Mouse (Mus musculus): ENCODE measurements around the gene Tbl1x. TPM values are rescaled to one million over a fixed set of nuclear protein-coding genes. Genes with fewer than 3 reads are reported as not detected.

Tbl1x gene
- total and polyA plus RNA-seq, 3 experiments = 22.0 to 65.2 (median 27.0) TPM

GRCm38 (mm10) chrX:77509149-77509548, 1.7 kb upstream of the Tbl1x start:
- no peaks in the 10 kb centered on the region for H3K9me3 ChIP-seq (replicated peaks; ENCODE audit: low read length)
- H3K79me2 ChIP-seq (replicated peaks; ENCODE audit: control insufficient read depth, extremely low read depth, insufficient read depth, poor library complexity, severe bottlenecking) = peaks cover 23% of the 10 kb centered on the region
- H3K27ac ChIP-seq (ENCODE audit: insufficient read depth, low read depth) = peak overlapping the region; percentile 89
- H3K4me3 ChIP-seq (replicated peaks in 1 of 3; ENCODE audit: low read depth in 2 of 3, low read length in 2 of 3, poor library complexity in 1 of 3) = peak overlapping the region; percentile 36 to 64 (median 42)
- TF ChIP-seq USF2 (conservative IDR thresholded peaks at IDR 0.05; ENCODE audit: low read depth, low read length) (no peak), ZC3H11A (IDR thresholded peaks at IDR 0.05; ENCODE audit: low read depth, low read length) (no peak), ZMIZ1 (IDR thresholded peaks at IDR 0.05; ENCODE audit: low read depth, low read length) (no peak), MXI1 (IDR thresholded peaks at IDR 0.05; ENCODE audit: low read depth, low read length) (peak; percentile 99), CHD2 (IDR thresholded peaks at IDR 0.05; ENCODE audit: low read length) (peak; percentile 94), EP300 (IDR thresholded peaks at IDR 0.05; ENCODE audit: low read length) (peak; percentile 52; the same call in 1 of the 2 replicates), GABPA (IDR thresholded peaks at IDR 0.05; ENCODE audit: insufficient replicate concordance, low read depth, low read length) (no peak), POLR2AphosphoS2 (IDR thresholded peaks at IDR 0.05; ENCODE audit: low read depth, low read length) (no peak), JUN (IDR thresholded peaks at IDR 0.05; ENCODE audit: insufficient read depth, low read depth, low read length) (peak; percentile 63), MAZ (IDR thresholded peaks at IDR 0.05; ENCODE audit: low read depth, low read length) (peak; percentile 54; the same call in 1 of the 2 replicates), CHD1 (IDR thresholded peaks at IDR 0.05; ENCODE audit: low read depth, low read length) (no peak), KAT2A (IDR thresholded peaks at IDR 0.05; ENCODE audit: insufficient replicate concordance, low read length) (no peak), ZNF384 (IDR thresholded peaks at IDR 0.05; ENCODE audit: low read depth, low read length) (no peak), HCFC1 (IDR thresholded peaks at IDR 0.05; ENCODE audit: low read depth, low read length) (peak; percentile 54), MYC (IDR thresholded peaks at IDR 0.05; ENCODE audit: low read depth, low read length) (peak; percentile 99), TCF12 (IDR thresholded peaks at IDR 0.05; ENCODE audit: low read depth, low read length) (peak; percentile 61), BHLHE40 (IDR thresholded peaks at IDR 0.05; ENCODE audit: low read depth, low read length) (peak; percentile 99), UBTF (IDR thresholded peaks at IDR 0.05; ENCODE audit: low read depth, low read length) (no peak), USF1 (IDR thresholded peaks at IDR 0.05; ENCODE audit: low read depth, low read length) (no peak), TBP (conservative IDR thresholded peaks at IDR 0.05; ENCODE audit: low read depth, low read length) (no peak; the same call in 1 of the 2 replicates), MEF2A (IDR thresholded peaks at IDR 0.05; ENCODE audit: borderline replicate concordance, low read depth, low read length) (peak; percentile 77), ZKSCAN1 (IDR thresholded peaks at IDR 0.05; ENCODE audit: borderline replicate concordance, low read depth, low read length) (peak; percentile 71; the same call in 1 of the 2 replicates), NELFE (IDR thresholded peaks at IDR 0.05; ENCODE audit: low read depth, low read length) (no peak; the same call in 1 of the 2 replicates), SMC3 (IDR thresholded peaks at IDR 0.05; ENCODE audit: low read depth, low read length) (no peak; the same call in none of the 2 replicates), NRF1 (IDR thresholded peaks at IDR 0.05; ENCODE audit: low read depth, low read length) (peak; percentile 34; the same call in 1 of the 2 replicates), CTCF (conservative IDR thresholded peaks at IDR 0.05 in 1 of 2, IDR thresholded peaks at IDR 0.05 in 1 of 2; ENCODE audit: low read depth in 2 of 2, low read length in 2 of 2) (no peak), ELF1 (IDR thresholded peaks at IDR 0.05; ENCODE audit: low read depth, low read length) (no peak), MAX (IDR thresholded peaks at IDR 0.05; ENCODE audit: low read length) (peak; percentile 97), SIN3A (IDR thresholded peaks at IDR 0.05; ENCODE audit: low read length) (peak; percentile 91), JUND (conservative IDR thresholded peaks at IDR 0.05; ENCODE audit: low read depth, low read length) (peak; percentile 7; the same call in 1 of the 2 replicates), RAD21 (IDR thresholded peaks at IDR 0.05; ENCODE audit: low read depth, low read length) (no peak; the same call in 1 of the 2 replicates), IRF4 (IDR thresholded peaks at IDR 0.05; ENCODE audit: low read depth, low read length) (peak; percentile 64; the same call in 1 of the 2 replicates), MAFK (IDR thresholded peaks at IDR 0.05; ENCODE audit: insufficient replicate concordance, low read length) (0 out of 2 replicates have a peak, but pooled peaks have one; percentile 15), PAX5 (IDR thresholded peaks at IDR 0.05; ENCODE audit: low read length) (no peak), RCOR1 (conservative IDR thresholded peaks at IDR 0.05; ENCODE audit: low read depth, low read length) (no peak), POLR2A (IDR thresholded peaks at IDR 0.05; ENCODE audit: low read depth, low read length) (no peak; the same call in 1 of the 2 replicates), ETS1 (conservative IDR thresholded peaks at IDR 0.05; ENCODE audit: low read depth, low read length) (peak; percentile 92), E2F4 (IDR thresholded peaks at IDR 0.05; ENCODE audit: insufficient replicate concordance, low read depth, low read length) (no peak)
- H3K9ac ChIP-seq (ENCODE audit: insufficient read depth, low read depth) = peak overlapping the region; percentile 92
- in situ Hi-C loops (cut with MboI; ENCODE audit: low pct_ligation_motif_present, low pct_unique_long_range_greater_than_20kb, low sequenced_read_pairs) (loop anchor here (10.0 to 25.0 kb wide), 2 partner anchors 84 to 128 kb away; no protein-coding TSS in a partner anchor), dilution Hi-C loops (cut with MboI; ENCODE audit: extremely low pct_ligation_motif_present, extremely low pct_unique_long_range_greater_than_20kb, low sequenced_read_pairs) (no loop called here)
- DNase-seq (ENCODE audit: extremely low read depth) = peak; percentile 88
- H3K36me3 ChIP-seq (replicated peaks in 1 of 2; ENCODE audit: control insufficient read depth in 1 of 2, insufficient read depth in 1 of 2, low read length in 1 of 2) = no peaks in the 10 kb centered on the region
- H3K27me3 ChIP-seq (replicated peaks) = no peaks in the 10 kb centered on the region
- H3K4me1 ChIP-seq (ENCODE audit: control insufficient read depth in 1 of 2, insufficient read depth in 2 of 2) = peaks cover 0 to under 1% of the 10 kb centered on the region in 2 experiments; a peak in 1 of 4 replicates
- H3K4me2 ChIP-seq (ENCODE audit: insufficient read depth, low read depth, poor library complexity, severe bottlenecking) = peak overlapping the region; percentile 73
